Mouse (Mus musculus): ENCODE measurements around the gene Cdrt4. TPM values are rescaled to one million over a fixed set of nuclear protein-coding genes. Genes with fewer than 3 reads are reported as not detected.

The Cdrt4 gene
- total and polyA plus RNA-seq, 3 experiments, result not detected

DNA sequence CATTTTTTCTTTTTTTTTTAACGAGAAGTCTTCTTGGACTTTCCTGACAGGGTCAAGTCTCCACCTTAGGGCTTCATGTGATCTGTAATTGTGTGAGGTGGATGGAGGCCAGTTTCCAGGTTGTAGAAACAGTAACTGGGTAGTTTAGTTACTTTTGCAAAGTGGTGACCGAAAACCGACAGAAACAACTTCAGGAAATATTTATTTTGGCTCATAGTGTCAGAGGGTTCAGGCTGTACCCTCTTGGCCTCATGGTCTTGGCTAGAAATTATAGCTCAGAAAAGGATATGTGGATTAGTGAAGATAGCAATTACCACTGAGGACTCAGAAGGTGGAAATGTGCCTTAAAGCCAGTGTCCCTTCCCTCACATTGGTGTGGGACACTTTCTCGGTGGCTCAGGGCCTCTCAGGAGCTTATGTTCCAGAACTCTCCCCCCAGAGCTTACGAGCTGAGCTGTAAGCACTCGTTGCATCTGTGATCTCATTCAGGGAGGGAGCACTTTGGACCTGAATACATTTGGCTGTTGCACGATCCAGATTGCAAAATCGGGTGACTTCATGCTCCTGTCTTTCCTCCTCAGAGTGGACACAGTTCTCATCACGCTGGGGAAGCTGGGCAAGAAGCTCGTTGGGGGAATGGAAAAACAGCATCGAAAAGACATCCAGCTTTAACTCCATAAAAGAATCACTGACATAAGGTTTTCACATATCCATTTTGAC lies 16.0 kb upstream of the Cdrt4 start:
- Histone ChIP-seq H3K79me2 (ENCODE audit: control insufficient read depth, insufficient read depth, low read length, poor library complexity) (no peaks in the 10 kb centered on the region), H3K27me3 (ENCODE audit: control insufficient read depth in 1 of 2, insufficient read depth in 2 of 2, low read length in 2 of 2) (no peaks in the 10 kb centered on the region), H3K9ac (ENCODE audit: control insufficient read depth, low read depth, low read length, poor library complexity, severe bottlenecking) (no peak overlapping the region), H3K27ac (ENCODE audit: control insufficient read depth, low read depth, low read length) (no peak overlapping the region), H3K36me3 (ENCODE audit: control insufficient read depth in 1 of 2, insufficient read depth in 2 of 2, low read length in 2 of 2) (peaks cover 0 to 11% of the 10 kb centered on the region in 2 experiments; a peak in 2 of 4 replicates), H3K9me3 (replicated peaks; ENCODE audit: insufficient read depth, low read length) (no peaks in the 10 kb centered on the region), H3K4me3 (ENCODE audit: control insufficient read depth in 1 of 2, insufficient read depth in 1 of 2, low read depth in 2 of 2, low read length in 2 of 2) (no peak overlapping the region), H3K4me1 (ENCODE audit: control insufficient read depth in 1 of 2, insufficient read depth in 2 of 2, low read length in 2 of 2) (peaks cover 0 to 12% of the 10 kb centered on the region in 2 experiments)
- TF ChIP-seq ZKSCAN1 (IDR thresholded peaks at IDR 0.05; ENCODE audit: low read depth, low read length), result no peak
- no peak for TF ChIP-seq SMC3 (IDR thresholded peaks at IDR 0.05; ENCODE audit: low read depth, low read length)
- no peak for TF ChIP-seq MAX (IDR thresholded peaks at IDR 0.05; ENCODE audit: low read length)
- no peak for TF ChIP-seq JUND (IDR thresholded peaks at IDR 0.05; ENCODE audit: low read depth, low read length)
- TF ChIP-seq MEF2A (IDR thresholded peaks at IDR 0.05; ENCODE audit: extremely low read depth, insufficient replicate concordance, low read depth, low read length, poor library complexity, severe bottlenecking), result no peak
- TF ChIP-seq ELF1 (IDR thresholded peaks at IDR 0.05; ENCODE audit: low read depth, low read length), result no peak
- no peak for TF ChIP-seq CHD1 (IDR thresholded peaks at IDR 0.05; ENCODE audit: low read depth, low read length)
- DNase-seq (ENCODE audit: low read depth, low spot score), result no peak

GRCm38 (mm10) chr11:62937986-62938385 lies 13.0 kb upstream of the Cdrt4 start:
- no peaks in the 10 kb centered on the region for H3K9me3 ChIP-seq (replicated peaks; ENCODE audit: insufficient read depth, low read length)
- no peaks in the 10 kb centered on the region for H3K4me1 ChIP-seq (ENCODE audit: control insufficient read depth in 1 of 2, insufficient read depth in 2 of 2, low read length in 2 of 2)
- no peak for TF ChIP-seq HCFC1 (IDR thresholded peaks at IDR 0.05; ENCODE audit: low read depth, low read length)
- no peak for TF ChIP-seq ETS1 (IDR thresholded peaks at IDR 0.05; ENCODE audit: low read depth, low read length)
- no peak for TF ChIP-seq MAZ (IDR thresholded peaks at IDR 0.05; ENCODE audit: low read depth, low read length)
- TF ChIP-seq JUND (IDR thresholded peaks at IDR 0.05; ENCODE audit: low read depth, low read length), result no peak
- no peak for TF ChIP-seq USF2 (IDR thresholded peaks at IDR 0.05; ENCODE audit: borderline replicate concordance in 1 of 2, insufficient read depth in 1 of 2, low read depth in 1 of 2, low read length in 2 of 2)
- TF ChIP-seq E2F4 (IDR thresholded peaks at IDR 0.05; ENCODE audit: borderline replicate concordance, low read depth, low read length), result no peak
- no peak for TF ChIP-seq SMC3 (IDR thresholded peaks at IDR 0.05; ENCODE audit: low read depth, low read length)
- TF ChIP-seq GATA1 (IDR thresholded peaks at IDR 0.05; ENCODE audit: low read depth, low read length), result no peak
- no peak for TF ChIP-seq MYC (IDR thresholded peaks at IDR 0.05; ENCODE audit: low read depth, low read length)
- no peak for TF ChIP-seq CHD2 (IDR thresholded peaks at IDR 0.05; ENCODE audit: low read length)
- no peak for TF ChIP-seq ZNF384 (IDR thresholded peaks at IDR 0.05; ENCODE audit: low read depth, low read length)
- no peak for TF ChIP-seq SIN3A (IDR thresholded peaks at IDR 0.05; ENCODE audit: low read length)
- no peak for TF ChIP-seq MYB (IDR thresholded peaks at IDR 0.05; ENCODE audit: low read depth, low read length)
- no peak for TF ChIP-seq GABPA (IDR thresholded peaks at IDR 0.05; ENCODE audit: low read depth, low read length)
- no peak for TF ChIP-seq POLR2A (IDR thresholded peaks at IDR 0.05; ENCODE audit: control insufficient read depth in 1 of 2, insufficient read depth in 1 of 2, low read depth in 1 of 2, low read length in 2 of 2, poor library complexity in 1 of 2)
- TF ChIP-seq RAD21 (IDR thresholded peaks at IDR 0.05; ENCODE audit: low read depth, low read length), result no peak
- no peak overlapping the region for H3K27ac ChIP-seq (ENCODE audit: control insufficient read depth, low read depth, low read length)
- no peak overlapping the region for H3K9ac ChIP-seq (ENCODE audit: control insufficient read depth, low read depth, low read length, poor library complexity, severe bottlenecking)
- no peak overlapping the region for H3K4me3 ChIP-seq (ENCODE audit: control insufficient read depth in 1 of 2, insufficient read depth in 1 of 2, low read depth in 2 of 2, low read length in 2 of 2)
- H3K36me3 ChIP-seq (ENCODE audit: control insufficient read depth in 1 of 2, insufficient read depth in 2 of 2, low read length in 2 of 2), result no peaks in the 10 kb centered on the region
- no peaks in the 10 kb centered on the region for H3K27me3 ChIP-seq (ENCODE audit: control insufficient read depth in 1 of 2, insufficient read depth in 2 of 2, low read length in 2 of 2)
- no peak for DNase-seq (ENCODE audit: low read depth, low spot score)
- no peaks in the 10 kb centered on the region for H3K79me2 ChIP-seq (ENCODE audit: control insufficient read depth, insufficient read depth, low read length, poor library complexity)
